Mouse (Mus musculus): ENCODE results near the gene Umodl1. TPM values are rescaled to one million over a fixed set of nuclear protein-coding genes. Genes with fewer than 3 reads are reported as not detected.

Gene Umodl1
- polyA plus RNA-seq, 1 experiment from 2014 or later = 0.52 TPM

- no peak for ATAC-seq (ENCODE audit: low FRiP score)
- H3K4me2 ChIP-seq (replicated peaks) = no peak overlapping the region
- no peaks in the 10 kb centered on the region for H3K36me3 ChIP-seq
- peaks cover 9% of the 10 kb centered on the region for H3K4me1 ChIP-seq
- no peak overlapping the region for H3K27ac ChIP-seq
- H3K9ac ChIP-seq = no peak overlapping the region
- H3K4me3 ChIP-seq = no peak overlapping the region
- WGBS = 89% methylated on average over 2 of the region's 2 CpGs
- no peaks in the 10 kb centered on the region for H3K27me3 ChIP-seq
- no peaks in the 10 kb centered on the region for H3K9me3 ChIP-seq (replicated peaks)
Observed at GRCm38 (mm10) chr17:31005284-31005683, 50.8 kb downstream of the Umodl1 start.

DNA sequence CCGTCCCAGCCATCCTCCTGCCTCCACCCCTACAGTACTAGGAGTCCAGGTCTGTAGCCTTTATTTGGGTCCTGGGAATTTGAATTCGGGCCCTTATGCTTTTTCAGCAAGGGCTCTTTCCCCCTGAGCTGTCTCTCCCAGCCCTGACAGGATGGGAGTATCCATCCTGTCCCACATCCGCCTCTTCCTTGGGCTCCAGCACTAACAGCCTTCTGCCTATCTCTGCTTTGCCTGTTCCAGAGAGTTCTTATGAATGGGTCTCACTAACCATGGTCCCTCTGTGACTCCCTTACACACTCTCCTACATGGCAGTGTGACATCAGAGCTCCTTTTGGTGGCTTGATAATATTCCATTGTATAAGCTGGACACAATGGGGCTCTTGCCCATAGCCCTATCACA is 52.9 kb downstream of the Umodl1 start:
- Histone ChIP-seq H3K4me2 (replicated peaks) (no peak overlapping the region), H3K4me3 (no peak overlapping the region), H3K27me3 (no peaks in the 10 kb centered on the region), H3K27ac (no peak overlapping the region), H3K4me1 (no peaks in the 10 kb centered on the region), H3K9ac (no peak overlapping the region), H3K9me3 (replicated peaks) (no peaks in the 10 kb centered on the region), H3K36me3 (no peaks in the 10 kb centered on the region)
- no peak for ATAC-seq (ENCODE audit: low FRiP score)
- 87% methylated on average over 3 of the region's 3 CpGs for WGBS

DNA sequence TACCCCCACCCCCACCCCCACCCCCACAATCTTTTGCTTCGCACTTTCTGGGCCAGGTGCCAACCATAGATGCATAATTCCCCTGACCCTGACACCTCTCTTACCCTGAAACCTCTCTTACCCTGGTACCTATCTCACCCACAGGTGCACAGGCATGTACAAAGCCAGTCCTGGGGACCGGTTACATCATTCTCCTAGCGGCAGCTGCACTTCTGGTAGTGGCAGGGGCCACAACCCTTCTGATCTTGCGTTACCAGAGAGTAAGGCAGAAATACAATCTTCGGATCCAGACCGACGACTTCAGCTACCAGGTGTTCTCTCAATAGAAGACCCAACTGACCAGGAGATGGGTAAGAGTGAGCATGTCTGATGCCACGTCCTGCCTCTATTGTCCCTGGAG is 54.0 kb downstream of the Umodl1 start:
- Histone ChIP-seq H3K4me1 (no peaks in the 10 kb centered on the region), H3K4me2 (replicated peaks) (no peak overlapping the region), H3K36me3 (no peaks in the 10 kb centered on the region), H3K9me3 (replicated peaks) (no peaks in the 10 kb centered on the region), H3K27ac (no peak overlapping the region), H3K4me3 (no peak overlapping the region), H3K9ac (no peak overlapping the region), H3K27me3 (no peaks in the 10 kb centered on the region)
- 83% methylated on average over 8 of the region's 8 CpGs for WGBS
- ATAC-seq (ENCODE audit: low FRiP score) = no peak

DNA sequence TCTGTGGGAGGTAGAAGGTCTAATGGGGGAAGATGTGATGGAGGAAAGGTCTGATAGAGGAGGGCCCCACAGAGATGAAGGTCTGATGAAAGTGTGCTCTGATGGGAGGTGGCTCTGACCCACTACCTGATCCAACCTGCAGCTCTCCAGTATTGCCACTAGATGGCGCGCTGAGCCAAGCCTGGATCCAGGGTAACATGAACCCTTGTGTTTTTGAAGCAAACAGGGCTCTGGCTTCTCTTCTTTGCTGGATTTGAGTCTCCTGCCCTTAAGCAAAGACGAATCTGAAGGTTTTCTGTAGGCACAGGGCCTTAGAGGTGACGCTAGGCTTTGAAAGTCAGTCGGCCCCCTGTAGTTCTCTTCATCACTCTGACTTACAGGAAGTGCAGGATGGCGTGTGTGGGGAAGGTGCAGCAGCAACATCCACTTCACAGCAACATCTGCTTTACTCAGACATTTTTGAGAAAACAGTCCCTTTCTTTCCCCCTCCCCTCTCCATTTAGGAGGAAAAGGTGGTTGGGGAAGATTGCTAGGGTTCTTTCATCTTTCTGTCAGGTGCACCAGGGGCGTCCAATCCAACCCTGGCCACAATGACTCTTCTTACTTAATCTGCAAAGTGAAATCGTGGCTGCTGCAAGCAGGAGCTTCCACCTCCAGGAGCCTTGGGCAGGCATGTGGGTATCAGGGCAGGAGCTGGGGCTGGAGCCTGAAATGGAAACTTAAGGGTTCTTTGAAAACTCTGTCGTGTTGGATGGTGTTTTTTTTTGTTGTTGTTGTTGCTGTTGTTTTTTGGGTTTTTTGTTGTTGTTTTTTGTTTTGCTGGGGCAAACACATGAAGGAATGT is 57.3 kb downstream of the Umodl1 start:
- WGBS = 35% methylated on average over 9 of the region's 9 CpGs
- Histone ChIP-seq H3K4me3 (no peak overlapping the region), H3K27ac (no peak overlapping the region), H3K27me3 (no peaks in the 10 kb centered on the region), H3K9ac (no peak overlapping the region), H3K4me1 (no peaks in the 10 kb centered on the region), H3K4me2 (replicated peaks) (no peak overlapping the region), H3K9me3 (replicated peaks) (peaks cover 8% of the 10 kb centered on the region; the same call in 1 of the 2 replicates), H3K36me3 (no peaks in the 10 kb centered on the region)
- no peak for ATAC-seq (ENCODE audit: low FRiP score)

- Histone ChIP-seq H3K27ac (no peak overlapping the region), H3K9ac (no peak overlapping the region), H3K9me3 (replicated peaks) (peaks cover 8% of the 10 kb centered on the region; the same call in 1 of the 2 replicates), H3K4me1 (no peaks in the 10 kb centered on the region), H3K4me3 (no peak overlapping the region), H3K36me3 (no peaks in the 10 kb centered on the region), H3K27me3 (no peaks in the 10 kb centered on the region), H3K4me2 (replicated peaks) (no peak overlapping the region)
- 70% methylated on average over 4 of the region's 4 CpGs for WGBS
- no peak for ATAC-seq (ENCODE audit: low FRiP score)
Observed at GRCm38 (mm10) chr17:31018267-31018666, 63.8 kb downstream of the Umodl1 start.

DNA sequence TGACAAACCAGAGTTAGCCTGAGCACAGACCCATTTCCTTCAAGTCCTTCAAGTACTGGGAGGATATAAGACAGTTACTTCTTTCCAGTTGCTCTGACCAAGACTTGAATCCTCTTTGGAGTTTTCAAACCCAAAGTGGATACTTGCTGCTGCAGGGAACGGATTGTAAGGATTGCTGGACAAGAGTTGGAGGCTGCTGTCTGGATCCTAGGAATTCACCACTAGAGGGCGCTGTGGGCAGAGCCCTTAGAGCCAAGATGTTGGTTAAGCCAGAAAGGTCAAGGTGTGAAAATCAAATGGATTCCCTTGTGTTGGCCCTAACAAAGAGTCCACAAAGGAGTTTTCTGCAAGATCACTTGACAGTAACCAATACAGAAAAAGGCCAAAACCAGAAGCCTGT is 65.1 kb downstream of the Umodl1 start:
- Histone ChIP-seq H3K27me3 (no peaks in the 10 kb centered on the region), H3K4me2 (replicated peaks) (no peak overlapping the region), H3K9me3 (replicated peaks) (peaks cover 8% of the 10 kb centered on the region; the same call in 1 of the 2 replicates), H3K36me3 (no peaks in the 10 kb centered on the region), H3K9ac (no peak overlapping the region), H3K4me1 (no peaks in the 10 kb centered on the region), H3K4me3 (no peak overlapping the region), H3K27ac (no peak overlapping the region)
- WGBS = 7% methylated on average over 2 of the region's 2 CpGs
- ATAC-seq (ENCODE audit: low FRiP score) = no peak

DNA sequence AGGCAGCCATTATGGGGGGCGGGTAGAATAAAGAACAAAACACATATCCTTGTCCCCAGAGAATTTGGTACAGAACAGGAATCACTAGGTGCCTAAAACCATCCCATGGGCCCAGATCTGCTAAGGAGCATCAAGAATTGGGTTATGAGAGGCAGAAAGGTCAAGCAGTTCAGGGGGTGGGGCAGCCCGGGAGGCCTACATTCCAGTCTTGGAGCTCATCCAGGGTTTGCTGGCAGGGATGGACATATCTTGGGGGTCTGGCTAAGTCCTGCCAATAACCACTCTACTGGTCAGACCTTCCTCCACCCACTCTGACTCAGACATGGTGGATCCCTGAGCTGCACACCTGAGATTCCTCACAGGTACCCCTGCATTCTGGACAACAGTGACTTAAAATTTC is 65.6 kb downstream of the Umodl1 start:
- 90% methylated on average over 2 of the region's 2 CpGs for WGBS
- no peaks in the 10 kb centered on the region for H3K36me3 ChIP-seq
- no peak for ATAC-seq (ENCODE audit: low FRiP score)
- no peak overlapping the region for H3K4me2 ChIP-seq (replicated peaks)
- peaks cover 8% of the 10 kb centered on the region; the same call in 1 of the 2 replicates for H3K9me3 ChIP-seq (replicated peaks)
- H3K27ac ChIP-seq = no peak overlapping the region
- H3K4me1 ChIP-seq = no peaks in the 10 kb centered on the region
- H3K27me3 ChIP-seq = no peaks in the 10 kb centered on the region
- no peak overlapping the region for H3K9ac ChIP-seq
- no peak overlapping the region for H3K4me3 ChIP-seq

GRCm38 (mm10) chr17:31021276-31021675 is 66.8 kb downstream of the Umodl1 start:
- Histone ChIP-seq H3K36me3 (no peaks in the 10 kb centered on the region), H3K4me3 (no peak overlapping the region), H3K9ac (no peak overlapping the region), H3K9me3 (replicated peaks) (peaks cover 5% of the 10 kb centered on the region; the same call in 1 of the 2 replicates), H3K4me2 (replicated peaks) (no peak overlapping the region), H3K4me1 (no peaks in the 10 kb centered on the region), H3K27me3 (no peaks in the 10 kb centered on the region), H3K27ac (no peak overlapping the region)
- no peak for ATAC-seq (ENCODE audit: low FRiP score)
- 81% methylated on average over 8 of the region's 8 CpGs for WGBS

DNA sequence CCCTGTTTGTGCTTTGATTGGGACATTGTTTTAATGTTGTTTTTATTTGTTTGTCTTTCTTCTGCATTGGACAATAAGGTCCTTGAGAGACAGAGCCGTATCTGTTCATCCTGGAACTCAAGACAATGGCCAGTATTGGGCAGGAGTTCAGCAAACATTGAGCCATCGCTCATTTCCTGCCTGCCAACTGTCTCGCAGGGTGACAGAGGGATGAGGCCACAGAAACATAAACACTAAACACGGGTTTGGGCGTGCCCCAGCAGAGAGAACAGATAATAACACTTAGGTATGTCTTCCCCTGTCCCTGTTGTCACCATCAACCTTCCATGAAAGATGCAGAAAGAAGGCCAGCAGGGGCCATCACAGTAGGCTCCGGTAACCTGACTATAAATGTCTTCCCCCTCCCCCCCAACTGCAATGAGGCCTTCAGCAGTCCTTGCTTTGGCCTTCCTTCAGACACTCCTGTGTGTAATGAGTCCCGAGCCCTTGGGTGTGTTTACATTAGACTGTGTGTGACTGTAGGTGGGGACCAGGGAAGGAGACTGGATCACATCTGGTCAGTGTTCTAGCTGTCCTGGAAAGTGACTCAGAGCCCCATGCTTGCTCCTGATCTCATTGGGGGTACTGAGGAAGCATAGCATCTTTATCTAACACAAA is 69.8 kb downstream of the Umodl1 start:
- no peaks in the 10 kb centered on the region for H3K27me3 ChIP-seq
- H3K27ac ChIP-seq = no peak overlapping the region
- ATAC-seq (ENCODE audit: low FRiP score) = no peak
- H3K4me3 ChIP-seq = no peak overlapping the region
- no peaks in the 10 kb centered on the region for H3K4me1 ChIP-seq
- H3K9ac ChIP-seq = no peak overlapping the region
- H3K36me3 ChIP-seq = no peaks in the 10 kb centered on the region
- H3K9me3 ChIP-seq (replicated peaks) = no peaks in the 10 kb centered on the region
- 72% methylated on average over 7 of the region's 7 CpGs for WGBS
- H3K4me2 ChIP-seq (replicated peaks) = no peak overlapping the region

- Histone ChIP-seq H3K27ac (no peak overlapping the region), H3K36me3 (no peaks in the 10 kb centered on the region), H3K9ac (no peak overlapping the region), H3K4me1 (no peaks in the 10 kb centered on the region), H3K9me3 (replicated peaks) (no peaks in the 10 kb centered on the region), H3K4me2 (replicated peaks) (no peak overlapping the region), H3K4me3 (no peak overlapping the region), H3K27me3 (no peaks in the 10 kb centered on the region)
- 65% methylated on average over 5 of the region's 5 CpGs for WGBS
- no peak for ATAC-seq (ENCODE audit: low FRiP score)
Observed at GRCm38 (mm10) chr17:31024782-31025125, 70.3 kb downstream of the Umodl1 start.

- Histone ChIP-seq H3K4me3 (no peak overlapping the region), H3K27ac (no peak overlapping the region), H3K9me3 (replicated peaks) (peaks cover 4% of the 10 kb centered on the region; the same call in 1 of the 2 replicates), H3K36me3 (no peaks in the 10 kb centered on the region), H3K27me3 (no peaks in the 10 kb centered on the region), H3K9ac (no peak overlapping the region), H3K4me1 (no peaks in the 10 kb centered on the region), H3K4me2 (replicated peaks) (no peak overlapping the region)
- no peak for ATAC-seq (ENCODE audit: low FRiP score)
- 89% methylated on average over 6 of the region's 6 CpGs for WGBS
Observed at GRCm38 (mm10) chr17:31026986-31027385, 72.5 kb downstream of the Umodl1 start.

DNA sequence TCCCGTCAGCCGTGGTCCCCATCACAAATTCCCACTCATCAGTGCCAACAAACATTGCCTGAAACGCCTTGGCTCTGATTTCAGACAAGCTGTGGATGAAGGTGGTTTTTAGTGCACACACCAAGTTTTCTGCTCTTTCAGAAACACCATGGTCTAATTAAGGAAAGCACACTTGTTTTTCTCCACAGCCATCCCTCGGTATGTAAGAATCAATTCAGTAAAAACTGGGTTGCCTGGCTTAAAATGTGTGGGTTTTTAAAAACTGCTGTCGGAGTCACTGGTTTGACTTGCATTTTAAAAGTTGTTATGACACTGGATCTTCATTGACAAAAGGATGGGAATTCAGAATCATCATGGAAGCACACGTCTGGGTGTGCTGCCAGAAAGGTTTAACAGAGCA is 73.3 kb downstream of the Umodl1 start:
- no peaks in the 10 kb centered on the region for H3K4me1 ChIP-seq
- H3K4me3 ChIP-seq = no peak overlapping the region
- WGBS = 91% methylated on average over 6 of the region's 6 CpGs
- no peaks in the 10 kb centered on the region for H3K36me3 ChIP-seq
- no peak overlapping the region for H3K9ac ChIP-seq
- no peak overlapping the region for H3K27ac ChIP-seq
- no peaks in the 10 kb centered on the region for H3K27me3 ChIP-seq
- H3K4me2 ChIP-seq (replicated peaks) = no peak overlapping the region
- ATAC-seq (ENCODE audit: low FRiP score) = no peak
- H3K9me3 ChIP-seq (replicated peaks) = peaks cover 9% of the 10 kb centered on the region; the same call in 1 of the 2 replicates
